Mouse (Mus musculus) lung, embryonic 16.5 days (tissue): ENCODE measurements around the gene Egln1. TPM values are rescaled to one million over a fixed set of nuclear protein-coding genes. Genes with fewer than 3 reads are reported as not detected.

Experiments used
- ATAC-seq: fragments of 200-750 bp; cut with Nextera tagmentation; 2 replicates; pipeline ENCODE4 v1.8.0; 2017; ENCODE audit warnings: low read depth, mild to moderate bottlenecking, moderate library complexity
- H3K27ac ChIP-seq: fragments of 300-500 bp; sonication (generic); 2 replicates; pipeline ENCODE4 v1.5.1; 2014; ENCODE audit warnings: mild to moderate bottlenecking, control low read depth, low read length
- H3K27me3 ChIP-seq: fragments of 300-500 bp; sonication (generic); 2 replicates; pipeline ENCODE4 v1.6.1; 2014; ENCODE audit warnings: low read depth, low read length, mixed read lengths; ENCODE audit not compliant: control insufficient read depth, insufficient read depth
- H3K36me3 ChIP-seq: fragments of 300-500 bp; sonication (generic); 2 replicates; pipeline ENCODE4 v1.6.1; 2014; ENCODE audit warnings: low read length; ENCODE audit not compliant: control insufficient read depth, insufficient read depth
- H3K4me1 ChIP-seq: fragments of 300-500 bp; sonication (generic); replicated peaks from 2 replicates; pipeline ENCODE4 v1.6.1; 2014; ENCODE audit warnings: low read length, mixed read lengths; ENCODE audit not compliant: control insufficient read depth, insufficient read depth
- H3K4me2 ChIP-seq: fragments of 300-500 bp; sonication (generic); 2 replicates; pipeline ENCODE4 v1.6.1; 2014; ENCODE audit warnings: low read depth, low read length, control low read depth
- H3K4me3 ChIP-seq: fragments of 300-500 bp; sonication (generic); 2 replicates; pipeline ENCODE4 v1.5.1; 2014; ENCODE audit warnings: mild to moderate bottlenecking, low read length, control low read depth
- H3K9ac ChIP-seq: fragments of 300-500 bp; sonication (generic); 2 replicates; pipeline ENCODE4 v1.6.1; 2014; ENCODE audit warnings: low read length, control low read depth
- H3K9me3 ChIP-seq: fragments of 300-500 bp; sonication (generic); 2 replicates; pipeline ENCODE4 v1.6.1; 2016; ENCODE audit warnings: low read length; ENCODE audit not compliant: control insufficient read depth
- WGBS: fragments of 180-500 bp; shearing (Covaris S2); extraction: QIAGEN DNeasy Blood & Tissue Kit; methylation state at CpG from one replicate; pipeline ENCODE4 v1.1.7; 2014; 5-methylcytosine and 5-hydroxymethylcytosine counted together
- polyA plus RNA-seq: library from polyadenylated mRNA; unstranded; fragments of >200 nt; fragmentation: Nextera tagmentation; extraction: Ambion mirVana; gene quantifications from 2 replicates; pipeline ENCODE4 v1.2.1, GENCODE M21; 2015

Egln1 gene
- polyA plus RNA-seq = 11.6 and 11.7 TPM in 2 replicates

DNA sequence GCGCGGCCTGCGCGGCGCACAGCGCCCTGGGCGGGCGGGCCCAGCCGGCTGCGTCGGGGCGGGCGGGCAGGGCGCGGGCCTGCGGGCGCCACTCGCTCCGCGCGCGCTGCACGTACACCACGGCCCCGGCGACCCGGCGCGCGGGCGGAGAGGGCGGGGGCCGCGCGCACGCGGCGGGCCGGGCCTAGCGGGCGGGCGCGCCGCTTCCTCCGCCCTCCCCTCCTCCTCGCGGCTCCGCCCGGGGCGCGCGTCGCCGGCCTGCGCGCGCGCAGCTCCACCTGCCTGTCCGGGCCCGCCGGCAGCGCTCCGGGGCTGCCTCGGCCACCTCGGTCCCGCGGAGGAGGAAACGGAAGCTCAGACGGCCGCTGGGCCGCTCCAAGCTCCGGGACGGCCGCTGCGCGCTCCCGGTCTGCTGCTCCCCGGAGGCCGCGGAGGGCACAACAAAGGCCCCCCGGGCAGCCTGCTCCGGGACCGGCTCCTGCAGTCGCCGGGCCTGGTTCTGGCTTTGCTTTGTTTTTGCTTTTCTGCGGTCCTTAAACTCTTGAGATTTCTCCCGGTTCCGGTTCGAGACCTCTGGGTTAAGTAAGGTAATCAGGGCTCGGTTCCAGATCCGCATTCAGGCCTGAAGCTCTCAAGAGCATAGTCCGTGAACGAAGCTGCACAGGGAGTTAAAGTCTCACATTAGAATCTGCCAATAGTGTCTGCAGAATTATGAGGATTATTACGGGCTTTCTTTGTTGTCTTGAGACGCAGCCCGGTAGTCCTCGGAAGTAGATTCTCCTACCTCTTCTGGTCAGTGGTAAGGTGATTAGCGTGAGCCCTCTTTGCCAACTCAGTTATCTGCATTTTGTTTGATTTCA, at the start of gene Egln1:
TSS of gene Egln1 (minus strand) at position 116 of the 860 bp plus-strand sequence.
- ATAC-seq = peak; percentile 95
- Histone ChIP-seq H3K27me3 (no peaks in the 10 kb centered on the region), H3K9ac (peak within 1 kb of the TSS; percentile 87), H3K4me1 (peaks cover 28% of the 10 kb centered on the region), H3K27ac (peak within 1 kb of the TSS; percentile 97), H3K36me3 (no peaks in the 10 kb centered on the region), H3K4me3 (peak within 1 kb of the TSS; percentile 57), H3K9me3 (no peaks in the 10 kb centered on the region), H3K4me2 (peak within 1 kb of the TSS; percentile 84)
- under 1% methylated on average over 26 of the region's 98 CpGs for WGBS

GRCm38 (mm10) chr8:124995776-124996175, 46.7 kb upstream of the Egln1 start:
- H3K36me3 ChIP-seq = no peaks in the 10 kb centered on the region
- H3K4me2 ChIP-seq = no peak overlapping the region
- no peaks in the 10 kb centered on the region for H3K27me3 ChIP-seq
- no peak overlapping the region for H3K9ac ChIP-seq
- H3K9me3 ChIP-seq = no peaks in the 10 kb centered on the region
- H3K4me1 ChIP-seq = peaks cover 6% of the 10 kb centered on the region; the same call in 1 of the 2 replicates
- H3K4me3 ChIP-seq = no peak overlapping the region
- no peak for ATAC-seq
- no peak overlapping the region for H3K27ac ChIP-seq
- 58% methylated on average over 2 of the region's 2 CpGs for WGBS

GRCm38 (mm10) chr8:124991668-124991926, 42.5 kb upstream of the Egln1 start:
- Histone ChIP-seq H3K27me3 (no peaks in the 10 kb centered on the region), H3K9ac (0 out of 2 replicates have a peak overlapping the region, but pooled peaks have one; percentile 29), H3K27ac (no peak overlapping the region), H3K36me3 (no peaks in the 10 kb centered on the region), H3K4me3 (no peak overlapping the region), H3K4me2 (peak overlapping the region; percentile 51), H3K9me3 (no peaks in the 10 kb centered on the region), H3K4me1 (peaks cover 6% of the 10 kb centered on the region; the same call in 1 of the 2 replicates)
- ATAC-seq = no peak
- WGBS = 19% methylated on average over 6 of the region's 6 CpGs

DNA sequence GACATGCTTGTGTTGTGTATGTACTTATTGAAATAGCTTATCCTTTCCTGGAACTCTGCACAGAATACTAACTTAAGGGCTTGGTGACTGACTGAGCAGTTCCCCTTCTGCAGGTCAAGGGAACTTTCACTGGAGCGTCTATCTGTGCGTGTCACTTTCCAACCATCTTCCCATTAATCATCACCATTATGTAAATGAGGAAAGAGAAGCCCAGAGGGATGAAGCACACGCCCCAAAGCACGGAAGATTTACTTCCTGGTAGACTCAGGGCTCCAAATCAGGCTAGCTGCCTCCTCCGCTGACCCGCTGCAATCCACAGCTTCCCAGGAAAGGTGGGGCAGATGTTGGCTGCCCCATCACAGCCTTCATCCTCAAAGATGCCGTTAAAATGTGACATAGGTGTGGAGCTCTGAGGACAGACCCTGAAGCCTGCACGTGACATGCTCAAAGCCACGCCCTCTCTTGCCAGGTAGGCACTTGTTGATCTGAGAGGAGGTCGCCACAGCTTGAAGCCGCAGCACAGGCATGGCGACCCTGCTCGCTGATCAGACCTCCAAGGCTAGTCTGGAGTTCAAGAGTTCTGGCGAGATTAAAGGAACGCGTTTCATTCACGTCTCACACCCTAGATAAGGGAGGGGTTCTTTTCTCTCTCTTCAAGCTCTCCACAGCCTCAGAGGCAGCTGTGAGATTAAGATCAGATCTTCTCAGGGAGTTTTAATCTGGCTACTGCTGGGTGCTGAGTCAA, 42.0 kb upstream of the Egln1 start:
- no peak overlapping the region for H3K27ac ChIP-seq
- ATAC-seq = no peak; the same call in 1 of the 2 replicates
- 0 out of 2 replicates have a peak overlapping the region, but pooled peaks have one; percentile 29 for H3K9ac ChIP-seq
- H3K9me3 ChIP-seq = no peaks in the 10 kb centered on the region
- no peaks in the 10 kb centered on the region for H3K27me3 ChIP-seq
- H3K4me1 ChIP-seq = peaks cover 6% of the 10 kb centered on the region; the same call in 1 of the 2 replicates
- H3K4me3 ChIP-seq = peak overlapping the region; percentile 18
- peak overlapping the region; percentile 51 for H3K4me2 ChIP-seq
- no peaks in the 10 kb centered on the region for H3K36me3 ChIP-seq
- 7% methylated on average over 17 of the region's 17 CpGs for WGBS

DNA sequence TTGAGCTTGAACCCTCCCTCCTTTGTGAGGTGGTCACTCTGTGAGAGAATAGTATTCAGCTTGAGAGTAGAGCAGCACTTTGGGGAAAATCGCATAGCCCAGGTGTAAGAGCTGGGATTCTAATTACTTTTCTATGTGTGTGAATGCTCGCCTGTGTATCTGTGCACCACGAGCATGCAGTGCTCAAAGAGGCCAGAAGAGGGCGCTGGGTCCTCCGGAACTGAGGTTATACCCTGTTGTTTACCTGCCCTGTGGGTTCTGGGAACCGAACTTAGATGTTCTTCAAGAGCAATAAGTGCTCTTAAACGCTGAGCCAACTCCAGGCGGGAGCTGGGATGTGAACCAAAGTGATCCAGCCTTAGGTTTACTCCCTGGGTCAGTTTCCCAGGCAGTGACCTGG, 31.7 kb upstream of the Egln1 start:
- Histone ChIP-seq H3K4me2 (no peak overlapping the region), H3K9ac (no peak overlapping the region), H3K27ac (no peak overlapping the region), H3K4me3 (no peak overlapping the region), H3K9me3 (0 out of 2 replicates have a peak, but pooled peaks cover 2% of the 10 kb centered on the region), H3K27me3 (no peaks in the 10 kb centered on the region), H3K4me1 (no peaks in the 10 kb centered on the region), H3K36me3 (no peaks in the 10 kb centered on the region)
- no peak for ATAC-seq
- 71% methylated on average over 8 of the region's 8 CpGs for WGBS

DNA sequence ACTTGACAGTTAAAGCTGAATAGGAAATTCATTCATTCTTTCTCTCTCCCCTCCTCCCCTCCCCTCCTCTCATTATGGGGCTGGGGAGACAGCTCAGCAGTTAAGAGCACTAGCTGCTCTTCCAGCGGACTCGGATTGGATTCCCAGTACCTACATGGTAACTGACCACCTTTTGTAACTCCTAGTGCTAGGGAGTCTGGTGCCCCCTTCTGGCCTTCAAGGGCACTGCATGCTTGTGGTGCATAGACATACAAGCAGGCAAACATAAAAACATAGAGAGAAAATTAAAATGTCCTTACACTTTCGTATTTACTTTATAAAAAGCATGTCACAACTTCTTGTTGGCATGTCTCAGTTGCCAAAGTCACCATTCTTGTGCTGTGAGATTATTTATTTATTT, 30.9 kb upstream of the Egln1 start:
- ATAC-seq = no peak
- no peak overlapping the region for H3K9ac ChIP-seq
- 0 out of 2 replicates have a peak, but pooled peaks cover 2% of the 10 kb centered on the region for H3K9me3 ChIP-seq
- no peak overlapping the region for H3K4me2 ChIP-seq
- H3K36me3 ChIP-seq = no peaks in the 10 kb centered on the region
- 92% methylated on average over 3 of the region's 3 CpGs for WGBS
- H3K4me3 ChIP-seq = no peak overlapping the region
- no peaks in the 10 kb centered on the region for H3K27me3 ChIP-seq
- H3K27ac ChIP-seq = no peak overlapping the region
- no peaks in the 10 kb centered on the region for H3K4me1 ChIP-seq

DNA sequence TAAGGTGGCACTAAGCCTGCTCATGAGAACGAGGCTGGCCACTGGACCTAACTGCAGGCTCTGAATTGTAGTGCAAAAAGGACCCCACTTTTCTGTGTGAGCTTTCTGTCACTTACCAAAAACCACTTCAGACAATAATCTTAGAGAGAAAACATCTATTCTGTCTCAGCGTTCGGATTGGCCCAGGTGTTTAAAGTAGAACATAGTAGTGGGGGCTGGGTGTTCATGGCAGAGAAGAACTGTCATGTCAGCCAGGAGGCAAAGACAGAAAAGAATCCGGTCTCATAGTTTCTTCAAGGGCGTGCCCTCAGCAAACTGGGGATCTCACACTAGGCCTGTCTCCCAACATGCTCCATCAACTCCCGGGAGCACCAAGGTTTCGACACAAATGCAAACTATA, 28.9 kb upstream of the Egln1 start:
- no peak overlapping the region for H3K27ac ChIP-seq
- H3K9me3 ChIP-seq = 0 out of 2 replicates have a peak, but pooled peaks cover 2% of the 10 kb centered on the region
- H3K4me3 ChIP-seq = no peak overlapping the region
- no peak overlapping the region for H3K9ac ChIP-seq
- no peak for ATAC-seq
- H3K36me3 ChIP-seq = no peaks in the 10 kb centered on the region
- no peaks in the 10 kb centered on the region for H3K4me1 ChIP-seq
- 72% methylated on average over 7 of the region's 7 CpGs for WGBS
- H3K4me2 ChIP-seq = no peak overlapping the region
- H3K27me3 ChIP-seq = no peaks in the 10 kb centered on the region

DNA sequence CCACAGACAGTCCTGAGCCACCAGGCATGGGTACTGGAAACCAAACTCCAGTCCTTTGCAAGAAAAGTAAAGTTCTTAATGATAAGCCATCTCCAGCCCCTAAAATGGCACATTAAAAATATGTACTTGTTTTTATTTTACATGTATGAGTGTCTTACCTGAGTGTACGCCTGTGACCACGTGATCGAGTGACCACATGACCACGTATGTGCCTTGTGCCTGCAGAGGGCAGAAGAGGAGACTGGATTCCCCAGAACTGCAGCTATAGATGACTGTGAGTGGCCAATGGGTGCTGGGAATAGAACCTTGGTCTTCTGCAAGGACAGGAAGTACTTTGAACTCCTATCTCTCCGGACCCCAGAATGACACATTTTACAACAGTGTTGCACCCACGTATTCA, 27.1 kb upstream of the Egln1 start:
- Histone ChIP-seq H3K4me2 (no peak overlapping the region), H3K36me3 (no peaks in the 10 kb centered on the region), H3K27me3 (no peaks in the 10 kb centered on the region), H3K4me1 (no peaks in the 10 kb centered on the region), H3K4me3 (no peak overlapping the region), H3K9me3 (0 out of 2 replicates have a peak, but pooled peaks cover 2% of the 10 kb centered on the region), H3K9ac (no peak overlapping the region), H3K27ac (no peak overlapping the region)
- ATAC-seq = no peak
- 86% methylated on average over 6 of the region's 6 CpGs for WGBS

GRCm38 (mm10) chr8:124974254-124974653, 25.1 kb upstream of the Egln1 start:
- ATAC-seq = no peak
- Histone ChIP-seq H3K27me3 (no peaks in the 10 kb centered on the region), H3K9me3 (no peaks in the 10 kb centered on the region), H3K4me2 (no peak overlapping the region), H3K4me3 (no peak overlapping the region), H3K36me3 (no peaks in the 10 kb centered on the region), H3K4me1 (no peaks in the 10 kb centered on the region), H3K27ac (no peak overlapping the region), H3K9ac (no peak overlapping the region)
- WGBS = 63% methylated on average over 4 of the region's 4 CpGs
